Mouse (Mus musculus) left cerebral cortex, adult 2 months (tissue): Measurements from ENCODE around the gene Rnf157. TPM values are rescaled to one million over a fixed set of nuclear protein-coding genes. Genes with fewer than 3 reads are reported as not detected.
"Not testable (repeated sequence)": the region's sequence is repeated elsewhere in the genome, so short reads cannot be mapped to it uniquely, and the experiment has no call there.

Experiments used
- DNase-seq, 2 experiments: peaks; one replicate each; pipeline ENCODE4 v3.0.0; 2021 to 2022; ENCODE audit warnings: low spot score in 2 of 2, mixed read lengths in 1 of 2; ENCODE audit errors: extremely low spot score in 1 of 2
- H3K27ac ChIP-seq: fragments of 200-600 bp; 2 replicates; pipeline ENCODE4 v1.8.1; 2022
- H3K4me3 ChIP-seq: fragments of 200-600 bp; 2 replicates; pipeline ENCODE4 v1.8.1; 2022
- CTCF ChIP-seq: fragments of 200-600 bp; IDR thresholded peaks from 2 replicates; pipeline ENCODE4 v1.8.1; 2022; ENCODE audit warnings: antibody characterized with exemption, mild to moderate bottlenecking, moderate library complexity
- intact Hi-C: fragments of 180-260 bp; cut with DNase I; formaldehyde crosslinking; loops from one replicate; pipeline ENCODE4 v1.15.1; 2025
- total RNA-seq, 2 experiments: library from RNA; stranded (reverse); gene quantifications; 2 replicates each; pipeline ENCODE4 v1.2.3; 2021

Rnf157 gene
- total RNA-seq, 2 experiments from 2014 or later = 256 to 285 TPM

DNA sequence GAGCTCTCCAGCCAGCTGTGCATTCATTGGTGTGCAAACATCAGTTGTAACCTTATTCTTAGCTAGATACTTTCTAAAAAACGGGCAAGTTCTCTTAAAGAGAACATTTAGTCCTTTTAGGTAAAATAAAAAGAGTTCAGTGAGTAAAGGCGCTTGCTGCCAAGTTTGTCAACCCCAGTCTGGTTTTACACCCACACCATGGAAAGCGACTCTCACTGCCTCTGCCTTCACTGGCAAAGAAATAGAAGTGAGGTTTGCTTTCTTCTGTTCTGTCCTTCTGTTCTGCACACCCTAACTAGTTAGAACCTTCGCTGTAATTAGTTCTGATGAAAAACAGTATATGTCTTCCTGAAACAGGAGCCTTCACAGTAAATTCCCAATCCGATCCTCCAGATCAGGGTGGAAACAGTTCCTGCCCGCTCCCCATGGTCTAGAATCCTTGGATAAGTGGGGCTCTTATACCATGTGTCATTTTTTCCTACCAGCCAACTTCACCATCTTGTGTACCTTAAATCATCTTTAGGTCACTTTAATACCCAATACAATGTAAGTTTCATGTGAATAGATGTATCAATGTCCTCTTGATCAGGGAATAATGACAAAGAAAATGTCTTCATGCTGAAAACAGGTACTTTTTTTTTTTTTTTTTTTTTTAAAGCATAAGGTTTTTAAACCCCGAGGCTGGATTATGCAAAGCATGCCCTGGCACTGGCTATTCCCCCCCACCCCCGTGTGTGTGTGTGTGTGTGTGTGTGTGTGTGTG lies 19.9 kb upstream of the Rnf157 start:
- H3K27ac ChIP-seq = no peak overlapping the region
- intact Hi-C loops = loop anchor here (1.0 kb wide), 1 partner anchor 19 kb away; the partner anchor contains the start of gene Rnf157
- no peak for DNase-seq
- no peak overlapping the region for H3K4me3 ChIP-seq
- TF ChIP-seq CTCF = no peak

- Histone ChIP-seq H3K27ac (no peak overlapping the region), H3K4me3 (no peak overlapping the region)
- no peak for DNase-seq
- no peak for TF ChIP-seq CTCF
- intact Hi-C loops = loop anchor here (1.0 kb wide), 1 partner anchor 19 kb away; the partner anchor contains the start of gene Rnf157
These were observed 19.3 kb upstream of the Rnf157 start for GRCm38 (mm10) chr11:116432127-116432526.

DNA sequence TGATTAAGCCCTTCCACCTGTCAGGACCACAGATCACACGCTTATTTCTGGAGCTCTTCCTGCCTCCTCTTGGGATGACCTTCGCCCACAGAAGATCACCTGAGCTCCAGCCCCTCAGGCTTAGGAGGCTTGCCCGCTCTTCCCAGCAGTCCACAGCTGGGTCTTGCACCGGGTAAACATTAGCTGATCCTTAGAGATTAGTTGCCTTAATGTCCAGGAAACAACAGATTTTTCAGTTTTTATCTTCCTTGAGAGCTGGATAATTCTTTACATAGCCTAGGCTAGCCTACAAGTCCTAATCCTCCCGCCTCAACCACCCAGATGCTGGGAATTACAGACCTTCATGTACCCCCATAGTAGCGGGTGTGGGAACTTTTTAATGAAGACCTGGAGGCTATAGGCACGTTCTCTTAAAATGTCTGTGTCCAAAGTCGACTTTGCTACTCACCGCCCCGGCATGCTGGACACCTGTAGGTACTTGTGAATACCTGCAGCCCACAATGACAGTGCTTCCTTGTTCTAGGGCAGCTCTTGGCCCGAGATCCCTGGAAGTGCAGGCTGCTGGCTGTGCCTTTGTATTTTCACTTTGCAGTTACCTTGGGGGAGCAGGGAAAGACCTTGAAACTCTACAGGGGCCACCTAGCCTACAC lies 18.7 kb upstream of the Rnf157 start:
- TF ChIP-seq CTCF = no peak
- intact Hi-C loops = loop anchor here (1.0 kb wide), 1 partner anchor 18 kb away; the partner anchor contains the start of gene Rnf157
- no peak overlapping the region for H3K27ac ChIP-seq

GRCm38 (mm10) chr11:116430723-116431427 lies 18.0 kb upstream of the Rnf157 start:
- H3K27ac ChIP-seq = no peak overlapping the region
- no peak for DNase-seq
- no peak for TF ChIP-seq CTCF
- no peak overlapping the region for H3K4me3 ChIP-seq
- intact Hi-C loops = no loop called here

More for the DNA sequence above, 18.7 kb upstream of the Rnf157 start:
- no peak overlapping the region for H3K4me3 ChIP-seq
- DNase-seq = no peak

DNA sequence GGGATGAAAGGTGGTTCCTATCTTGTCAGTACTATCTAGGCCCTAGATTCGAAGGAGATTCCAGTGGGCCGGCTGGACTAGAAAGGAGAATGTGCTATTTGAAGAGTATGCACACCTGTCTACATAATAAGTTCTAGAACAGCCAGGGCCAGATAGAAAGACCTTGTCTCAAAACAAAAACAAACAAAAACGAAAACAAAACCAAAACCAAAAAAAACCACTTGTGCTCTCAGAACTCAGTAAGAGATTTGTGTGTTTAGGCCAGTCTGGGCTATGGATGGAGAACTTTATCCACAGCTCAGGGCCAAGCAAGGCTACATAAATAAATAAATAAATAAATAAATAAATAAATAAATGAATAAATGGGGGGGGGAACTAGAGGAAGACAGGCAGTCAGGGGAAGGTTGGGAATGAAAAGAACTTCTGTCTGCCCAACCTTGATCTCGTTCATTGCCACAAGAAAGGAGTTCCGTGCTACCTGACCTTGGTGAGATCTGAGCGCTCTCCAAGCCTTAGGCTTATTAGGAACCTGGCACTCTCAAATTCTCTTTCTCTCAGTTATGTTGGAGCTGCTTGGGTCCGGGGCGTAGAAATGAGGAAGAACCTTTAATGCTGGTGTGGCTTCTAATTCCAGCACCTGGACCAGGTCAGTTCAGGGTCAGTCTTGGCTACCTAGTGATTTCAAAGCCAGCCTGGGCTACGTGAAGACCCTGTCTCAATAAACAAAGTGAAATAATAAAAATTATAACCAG lies 17.2 kb upstream of the Rnf157 start:
- Histone ChIP-seq H3K27ac (no peak overlapping the region), H3K4me3 (no peak overlapping the region)
- no peak for DNase-seq
- TF ChIP-seq CTCF = no peak
- intact Hi-C loops = no loop called here

GRCm38 (mm10) chr11:116428872-116429859 lies 16.3 kb upstream of the Rnf157 start:
- intact Hi-C loops = no loop called here
- no peak for DNase-seq
- H3K27ac ChIP-seq = no peak overlapping the region
- no peak overlapping the region for H3K4me3 ChIP-seq
- no peak for TF ChIP-seq CTCF

GRCm38 (mm10) chr11:116426852-116427575 lies 14.2 kb upstream of the Rnf157 start:
- intact Hi-C loops = no loop called here
- Histone ChIP-seq H3K27ac (no peak overlapping the region), H3K4me3 (no peak overlapping the region)
- DNase-seq = no peak
- no peak for TF ChIP-seq CTCF

GRCm38 (mm10) chr11:116426328-116426727 lies 13.5 kb upstream of the Rnf157 start:
- H3K27ac ChIP-seq, H3K4me3 ChIP-seq, DNase-seq, intact Hi-C loops: not testable (repeated sequence)

DNA sequence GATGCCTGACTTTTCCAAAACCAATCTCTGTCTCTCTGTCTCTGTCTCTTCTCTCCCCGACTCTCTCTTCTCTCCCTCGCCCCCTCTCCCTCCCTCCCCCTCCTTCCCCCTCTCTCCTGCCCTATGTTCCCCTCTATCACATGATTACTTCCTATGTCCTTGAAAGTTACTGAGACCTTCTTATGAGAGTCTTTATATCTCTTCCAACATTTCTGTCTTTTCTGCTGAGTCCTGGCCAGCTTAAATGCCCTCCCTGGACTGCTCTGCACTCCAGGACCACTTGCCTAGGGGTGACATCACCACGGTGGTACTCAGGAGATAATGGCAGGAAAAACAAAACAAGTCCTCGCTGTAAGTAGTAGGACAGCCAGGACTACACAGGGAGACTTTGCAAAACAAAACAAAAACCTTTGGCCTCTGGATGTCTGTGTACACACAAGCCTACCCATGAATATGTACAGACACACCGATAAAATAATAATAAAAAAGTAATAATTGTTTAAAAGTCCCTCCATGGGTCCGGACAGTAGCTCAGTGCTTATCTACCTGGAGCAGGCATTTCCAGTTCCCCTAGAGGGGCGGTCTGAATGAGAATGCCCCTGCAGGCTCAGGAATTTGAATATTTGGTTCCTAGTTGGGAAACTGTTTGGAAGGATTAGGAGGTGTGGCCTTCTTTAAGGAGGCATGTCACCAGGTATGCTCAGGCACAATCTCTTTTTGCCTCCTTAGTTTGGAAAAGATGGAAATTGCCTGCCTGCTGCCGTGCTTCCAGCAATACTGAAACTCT lies 12.0 kb upstream of the Rnf157 start:
- intact Hi-C loops = no loop called here
- TF ChIP-seq CTCF = no peak
- no peak for DNase-seq
- Histone ChIP-seq H3K27ac (no peak overlapping the region), H3K4me3 (no peak overlapping the region)
